Comparison of ENCODE assay signal across 8 mouse cellular contexts in genomic region chr2:104741896-104742740, GRCm38 (mm10). TPM values are rescaled to one million over a fixed set of nuclear protein-coding genes. Genes with fewer than 3 reads are reported as not detected.
A peak's percentile ranks its signal among the peaks of the same experiment; 100 is the strongest.
DNase-seq lines count a peak whose midpoint lies in the region; ATAC-seq and TF ChIP-seq lines count a peak whose summit lies in the region.

No protein-coding gene starts in this region.

- no peaks in the 10 kb centered on the region for H3K9me3 ChIP-seq in embryonic facial prominence, embryonic 11.5 days (replicated peaks; ENCODE audit: control insufficient read depth, low read length)
- H3K9me3 ChIP-seq in intestine, postnatal 0 days (ENCODE audit: control insufficient read depth) = no peaks in the 10 kb centered on the region
- H3K9me3 ChIP-seq in midbrain, postnatal 0 days (ENCODE audit: low read length) = no peaks in the 10 kb centered on the region

- H3K4me1 ChIP-seq in embryonic facial prominence, embryonic 11.5 days (ENCODE audit: control insufficient read depth, insufficient read depth, low read length) = no peaks in the 10 kb centered on the region
- H3K4me1 ChIP-seq in intestine, postnatal 0 days (replicated peaks; ENCODE audit: control insufficient read depth, insufficient read depth, low read length) = peaks cover 4% of the 10 kb centered on the region; the same call in 1 of the 2 replicates
- peaks cover 5% of the 10 kb centered on the region; the same call in 1 of the 2 replicates for H3K4me1 ChIP-seq in midbrain, postnatal 0 days (ENCODE audit: insufficient read depth, low read length)

- no peak for DNase-seq in left cerebral cortex, adult 2 months (ENCODE audit: extremely low spot score in 1 of 2, low spot score in 2 of 2)
- no peak for DNase-seq in left cerebral cortex, postnatal 14 days (ENCODE audit: low spot score in 2 of 2)
- no peak for DNase-seq in embryonic facial prominence, embryonic 11.5 days (ENCODE audit: low spot score)
- peak; percentile 6 for DNase-seq in midbrain, postnatal 0 days (ENCODE audit: low spot score)
- no peak for DNase-seq in Muller cell, postnatal 12 days (ENCODE audit: inconsistent ontology term)
- no peak for DNase-seq in right cerebral cortex, postnatal 4 days
- DNase-seq in spleen, postnatal 4 days (ENCODE audit: low spot score in 2 of 2) = no peak

- WGBS in embryonic facial prominence, embryonic 11.5 days = 6% methylated on average over 39 of the region's 46 CpGs
- WGBS in intestine, postnatal 0 days = 4% methylated on average over 43 of the region's 46 CpGs
- WGBS in midbrain, postnatal 0 days = 4% methylated on average over 42 of the region's 46 CpGs

- H3K9ac ChIP-seq in embryonic facial prominence, embryonic 11.5 days (replicated peaks; ENCODE audit: low read length) = peak overlapping the region; percentile 75
- peak overlapping the region; percentile 94 for H3K9ac ChIP-seq in intestine, postnatal 0 days (ENCODE audit: low read depth, low read length)
- peak overlapping the region; percentile 54 for H3K9ac ChIP-seq in midbrain, postnatal 0 days (replicated peaks; ENCODE audit: low read length, poor library complexity, severe bottlenecking)

- peaks cover 6% of the 10 kb centered on the region; the same call in 1 of the 2 replicates for H3K27me3 ChIP-seq in embryonic facial prominence, embryonic 11.5 days (ENCODE audit: control insufficient read depth, insufficient read depth, low read length)
- H3K27me3 ChIP-seq in intestine, postnatal 0 days (replicated peaks; ENCODE audit: control insufficient read depth, insufficient read depth, low read length) = no peaks in the 10 kb centered on the region
- H3K27me3 ChIP-seq in midbrain, postnatal 0 days (ENCODE audit: insufficient read depth, low read length) = peaks cover 8% of the 10 kb centered on the region; the same call in 1 of the 2 replicates

- H3K27ac ChIP-seq in left cerebral cortex, adult 2 months = no peak overlapping the region
- H3K27ac ChIP-seq in embryonic facial prominence, embryonic 11.5 days (replicated peaks; ENCODE audit: low read depth, low read length) = no peak overlapping the region
- H3K27ac ChIP-seq in intestine, postnatal 0 days (ENCODE audit: low read depth, low read length) = peak overlapping the region; percentile 99
- H3K27ac ChIP-seq in midbrain, postnatal 0 days (ENCODE audit: low read depth, low read length) = no peak overlapping the region

- H3K4me2 ChIP-seq in embryonic facial prominence, embryonic 11.5 days (ENCODE audit: low read depth, low read length) = peak overlapping the region; percentile 98
- peak overlapping the region; percentile 83 for H3K4me2 ChIP-seq in intestine, postnatal 0 days (replicated peaks; ENCODE audit: low read depth)
- peak overlapping the region; percentile 99 for H3K4me2 ChIP-seq in midbrain, postnatal 0 days (ENCODE audit: low read depth, low read length, poor library complexity, severe bottlenecking)

- TF ChIP-seq CTCF in left cerebral cortex, adult 2 months (IDR thresholded peaks at IDR 0.05) = no peak
- TF ChIP-seq CTCF in intestine, postnatal 0 days (IDR thresholded peaks at IDR 0.05; ENCODE audit: low read depth) = no peak
- no peak for TF ChIP-seq CTCF in midbrain, postnatal 0 days (IDR thresholded peaks at IDR 0.05)

- no peaks in the 10 kb centered on the region for H3K36me3 ChIP-seq in embryonic facial prominence, embryonic 11.5 days (replicated peaks; ENCODE audit: control insufficient read depth, insufficient read depth, low read depth, low read length)
- H3K36me3 ChIP-seq in intestine, postnatal 0 days (ENCODE audit: control insufficient read depth, insufficient read depth) = no peaks in the 10 kb centered on the region
- H3K36me3 ChIP-seq in midbrain, postnatal 0 days (ENCODE audit: insufficient read depth, low read length) = no peaks in the 10 kb centered on the region

- intact Hi-C loops in left cerebral cortex, adult 2 months (cut with DNase I) = loop anchor here (2.0 to 5.0 kb wide), 2 partner anchors 29 to 55 kb away; partner anchors contain the start of gene Tcp11l1
- intact Hi-C loops in left cerebral cortex, postnatal 14 days (cut with DNase I) = loop anchor here (5.0 kb wide), 1 partner anchor 55 kb away; no protein-coding TSS in a partner anchor

- ATAC-seq in embryonic facial prominence, embryonic 11.5 days (replicated peaks; ENCODE audit: insufficient number of reproducible peaks, low FRiP score, low TSS enrichment, low read depth) = peak; percentile 37; the same call in 1 of the 2 replicates
- 0 out of 2 replicates have a peak, but pooled peaks have one; percentile 16 for ATAC-seq in intestine, postnatal 0 days
- ATAC-seq in midbrain, postnatal 0 days (ENCODE audit: low FRiP score) = peak; percentile 65

- H3K4me3 ChIP-seq in left cerebral cortex, adult 2 months = peak overlapping the region; percentile 73
- peak overlapping the region; percentile 70 for H3K4me3 ChIP-seq in embryonic facial prominence, embryonic 11.5 days (ENCODE audit: low read depth, low read length)
- H3K4me3 ChIP-seq in intestine, postnatal 0 days (ENCODE audit: low read depth, low read length) = peak overlapping the region; percentile 86
- H3K4me3 ChIP-seq in midbrain, postnatal 0 days (ENCODE audit: low read depth, low read length) = peak overlapping the region; percentile 70

RNA-seq across cellular contexts. Expression of gene Depdc7, which starts 0.6 kb away (rescaled TPM):
- 1 to 10 TPM in 1 of 2 experiments, under 1 TPM in 1; 0.63 to 1.4 TPM for total RNA-seq in left cerebral cortex, adult 2 months (2021)
- total RNA-seq in left cerebral cortex, postnatal 14 days (2021) = 1 to 10 TPM; 1.0 to 1.7 TPM
- 4.4 and 5.1 TPM in 2 replicates for polyA plus RNA-seq in embryonic facial prominence, embryonic 11.5 days (2014; fragmentation: Nextera tagmentation; extraction: Ambion mirVana)
- 62.4 and 70.0 TPM in 2 replicates for polyA plus RNA-seq in intestine, postnatal 0 days (2015; fragmentation: Nextera tagmentation; extraction: Ambion mirVana)
- 1.9 and 2.3 TPM in 2 replicates for total RNA-seq in midbrain, postnatal 0 days (2014; rRNA removed)
- 0.90 and 1.5 TPM in 2 replicates for polyA plus RNA-seq in midbrain, postnatal 0 days (2015; fragmentation: Nextera tagmentation; extraction: Ambion mirVana)

RNA-seq across cellular contexts. Expression of gene Pin1rt1, which starts 25.9 kb away (rescaled TPM):
- total RNA-seq in left cerebral cortex, adult 2 months (2021) = not detected
- total RNA-seq in left cerebral cortex, postnatal 14 days (2021) = not detected
- polyA plus RNA-seq in embryonic facial prominence, embryonic 11.5 days (2014; fragmentation: Nextera tagmentation; extraction: Ambion mirVana) = 0.18 TPM in 1 of 2 replicates, not detected in the other
- polyA plus RNA-seq in intestine, postnatal 0 days (2015; fragmentation: Nextera tagmentation; extraction: Ambion mirVana) = not detected in 2 replicates
- total RNA-seq in midbrain, postnatal 0 days (2014; rRNA removed) = not detected in 2 replicates
- polyA plus RNA-seq in midbrain, postnatal 0 days (2015; fragmentation: Nextera tagmentation; extraction: Ambion mirVana) = not detected in 2 replicates

RNA-seq across cellular contexts. Expression of gene Tcp11l1, which starts 30.1 kb away (rescaled TPM):
- 10 to 100 TPM; 41.5 to 42.6 TPM for total RNA-seq in left cerebral cortex, adult 2 months (2021)
- 10 to 100 TPM; 47.1 to 47.9 TPM for total RNA-seq in left cerebral cortex, postnatal 14 days (2021)
- polyA plus RNA-seq in embryonic facial prominence, embryonic 11.5 days (2014; fragmentation: Nextera tagmentation; extraction: Ambion mirVana) = 62.5 and 63.1 TPM in 2 replicates
- polyA plus RNA-seq in intestine, postnatal 0 days (2015; fragmentation: Nextera tagmentation; extraction: Ambion mirVana) = 16.0 and 17.2 TPM in 2 replicates
- 27.8 and 28.2 TPM in 2 replicates for total RNA-seq in midbrain, postnatal 0 days (2014; rRNA removed)
- 51.6 and 58.8 TPM in 2 replicates for polyA plus RNA-seq in midbrain, postnatal 0 days (2015; fragmentation: Nextera tagmentation; extraction: Ambion mirVana)
